Mouse (Mus musculus) layer of hippocampus, postnatal 10 days (tissue): ENCODE measurements around the gene Sema7a. TPM values are rescaled to one million over a fixed set of nuclear protein-coding genes. Genes with fewer than 3 reads are reported as not detected.

Experiments used
- DNase-seq, 2 experiments: peaks; one replicate each; pipeline ENCODE4 v3.0.0; 2021; ENCODE audit warnings: low spot score in 2 of 2
- long read RNA-seq: library from polyadenylated mRNA; stranded (forward); transcript quantifications from one replicate; pipeline ENCODE4 v2.0.0, GENCODE M21; 2023
- total RNA-seq, 2 experiments: library from RNA; stranded (reverse); gene quantifications; 2 replicates each; pipeline ENCODE4 v1.2.3; 2021

Sema7a gene
- total RNA-seq: 100 to 1,000 TPM; 100 to 104 TPM
- long read RNA-seq, partial matches to known transcripts: 0 of 3 reads
- long read RNA-seq, other reads (novel, unspliced or antisense): 2 of 3 reads

- peak; percentile 74 to 84 for DNase-seq
Measured at GRCm38 (mm10) chr9:57939431-57940348, at the start of gene Sema7a. Gene Sema7a, plus strand, starts transcription at chr9:57940112.

DNA sequence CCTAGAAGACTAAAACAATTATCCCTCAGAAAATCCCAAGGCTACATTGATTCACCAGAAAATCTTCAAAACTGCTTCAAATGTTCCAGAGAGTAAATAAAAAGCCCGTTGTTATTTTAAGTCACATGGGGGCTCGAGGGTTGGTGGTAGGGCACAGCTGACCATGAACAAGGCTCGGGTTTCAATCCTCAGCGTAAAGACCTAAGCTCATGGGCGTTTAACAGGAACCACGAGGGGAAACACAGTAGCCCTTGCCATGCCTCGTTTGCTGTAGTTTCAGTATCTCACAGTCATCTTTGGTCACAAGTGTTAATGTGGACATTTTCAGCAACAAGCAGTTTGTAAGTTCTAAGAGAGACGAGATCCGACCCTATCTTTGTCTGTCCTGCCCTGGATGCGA, 39.4 kb upstream of the Sema7a start:
- DNase-seq: no peak

GRCm38 (mm10) chr9:57901197-57901596, 38.7 kb upstream of the Sema7a start:
- DNase-seq: peak; percentile 30 to 33

- DNase-seq: no peak
Measured at GRCm38 (mm10) chr9:57901601-57902000, 38.3 kb upstream of the Sema7a start.

DNA sequence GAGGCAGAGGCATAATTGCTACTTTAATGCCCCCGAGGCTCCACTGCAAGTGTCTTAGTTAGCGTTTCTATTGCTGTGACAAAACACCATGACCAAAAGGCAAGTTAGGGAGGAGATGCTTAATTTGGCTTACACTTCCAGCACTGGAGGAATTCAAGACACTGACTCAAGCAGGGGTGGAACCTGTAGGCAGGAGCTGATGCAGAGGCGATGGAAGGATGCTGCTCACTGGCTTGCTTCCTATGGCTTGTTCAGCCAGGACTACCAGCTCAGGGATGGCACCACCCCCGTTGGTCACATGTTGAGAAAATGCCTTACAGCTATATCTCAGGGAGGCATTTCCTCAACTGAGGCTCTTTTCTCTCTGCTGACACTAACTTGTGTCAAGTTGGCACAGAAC, 37.8 kb upstream of the Sema7a start:
- no peak for DNase-seq

DNA sequence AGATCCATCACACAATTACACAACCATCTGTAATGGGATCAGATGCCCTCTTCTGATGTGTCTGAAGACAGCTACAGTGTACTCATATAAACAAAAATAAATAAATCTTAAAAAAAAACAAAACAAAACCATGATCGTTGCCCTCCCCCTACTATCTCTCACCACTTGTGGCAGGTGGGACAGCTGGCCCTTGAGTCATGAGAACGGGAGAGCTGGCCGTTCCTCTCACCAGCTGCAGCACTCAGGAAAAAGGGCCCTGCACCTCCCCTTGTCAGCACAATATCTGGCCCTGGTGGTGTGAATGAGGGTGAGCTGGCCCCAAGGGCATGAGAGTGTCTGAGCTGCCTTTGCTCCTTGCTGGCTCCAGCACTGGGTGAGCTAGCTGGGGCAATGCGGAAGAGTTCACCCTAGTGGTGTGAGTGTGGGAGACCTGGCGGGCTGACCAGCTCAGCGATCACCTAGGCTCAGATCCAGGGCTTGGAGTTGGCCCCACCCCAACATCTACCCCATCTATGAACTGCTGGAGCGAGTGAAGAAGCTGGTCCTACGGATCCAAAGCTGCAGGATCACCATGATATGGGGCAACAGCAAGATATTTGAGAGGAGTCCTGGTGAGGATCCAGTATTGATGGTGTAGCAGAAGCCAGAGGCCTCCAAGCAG, 36.2 kb upstream of the Sema7a start:
- no peak for DNase-seq

- DNase-seq: no peak
Measured at GRCm38 (mm10) chr9:57904250-57904644, 35.7 kb upstream of the Sema7a start.

- DNase-seq: no peak
Measured at GRCm38 (mm10) chr9:57907206-57907605, 32.7 kb upstream of the Sema7a start.

DNA sequence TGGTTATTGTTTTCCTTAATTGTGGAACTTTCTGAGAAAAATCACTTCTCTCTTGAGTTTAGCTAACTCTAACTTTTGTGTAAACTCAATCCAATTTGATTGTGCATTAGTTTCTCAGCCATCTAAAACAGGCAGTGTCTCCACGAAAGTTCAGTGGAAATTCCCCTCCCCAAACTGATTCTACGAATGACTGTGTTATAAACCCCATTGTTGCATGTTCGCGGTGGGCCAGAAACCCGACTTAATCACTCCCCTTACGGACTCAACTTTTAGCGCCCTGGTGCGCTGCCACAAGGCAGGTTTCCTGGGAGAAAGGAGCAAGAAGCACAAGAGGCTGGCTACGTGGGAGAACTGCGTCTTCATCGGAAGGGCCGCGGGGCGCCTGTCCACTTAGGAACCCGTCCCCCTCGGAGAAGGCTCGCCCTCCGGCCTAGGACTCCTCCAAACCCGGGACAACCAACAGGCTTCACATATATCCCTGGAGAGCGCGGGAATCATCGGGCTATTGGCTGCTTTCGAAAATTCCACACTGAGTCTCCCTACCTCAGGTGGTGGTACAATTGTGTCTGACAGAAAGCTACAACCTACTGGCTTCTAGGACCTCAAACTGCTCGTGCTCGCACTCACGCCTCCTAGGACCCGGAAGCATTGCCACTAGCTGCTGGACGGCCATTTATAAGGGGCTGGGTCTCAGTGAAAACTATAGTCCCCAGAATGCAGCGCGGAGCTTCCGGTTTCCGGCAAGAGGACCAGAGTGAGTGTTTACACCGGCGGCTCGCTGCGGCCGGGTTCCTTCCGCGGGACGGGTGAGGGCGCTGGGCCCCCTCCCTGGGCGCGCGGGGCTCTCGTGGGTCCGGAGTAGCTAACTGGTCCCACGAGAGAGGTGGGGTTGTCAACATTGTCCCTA, 29.4 kb upstream of the Sema7a start, which contains the start of gene Ubl7:
Gene Ubl7 (plus strand): TSS at position 726 of the 907 bp plus-strand sequence.
- DNase-seq: peak; percentile 85 to 89

DNA sequence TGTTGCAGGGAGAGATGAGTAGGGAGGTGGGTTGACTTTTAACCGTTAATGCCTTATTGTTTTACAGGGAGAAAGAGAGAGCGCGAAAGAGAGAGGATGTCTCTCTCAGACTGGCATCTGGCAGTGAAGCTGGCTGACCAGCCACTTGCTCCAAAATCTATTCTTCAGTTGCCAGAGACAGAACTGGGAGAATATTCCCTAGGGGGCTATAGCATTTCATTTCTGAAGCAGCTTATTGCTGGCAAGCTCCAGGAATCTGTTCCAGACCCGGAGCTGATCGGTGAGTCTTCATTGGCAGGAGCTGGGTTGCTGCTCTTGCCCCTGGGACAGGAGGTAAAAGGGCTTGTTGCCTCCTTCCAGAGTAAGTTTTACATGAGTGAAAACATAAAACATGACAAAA, 27.3 kb upstream of the Sema7a start:
- no peak for DNase-seq

- DNase-seq: no peak
Measured at GRCm38 (mm10) chr9:57921491-57922060, 18.3 kb upstream of the Sema7a start.

- DNase-seq: no peak
Measured at GRCm38 (mm10) chr9:57922381-57922780, 17.5 kb upstream of the Sema7a start.

DNA sequence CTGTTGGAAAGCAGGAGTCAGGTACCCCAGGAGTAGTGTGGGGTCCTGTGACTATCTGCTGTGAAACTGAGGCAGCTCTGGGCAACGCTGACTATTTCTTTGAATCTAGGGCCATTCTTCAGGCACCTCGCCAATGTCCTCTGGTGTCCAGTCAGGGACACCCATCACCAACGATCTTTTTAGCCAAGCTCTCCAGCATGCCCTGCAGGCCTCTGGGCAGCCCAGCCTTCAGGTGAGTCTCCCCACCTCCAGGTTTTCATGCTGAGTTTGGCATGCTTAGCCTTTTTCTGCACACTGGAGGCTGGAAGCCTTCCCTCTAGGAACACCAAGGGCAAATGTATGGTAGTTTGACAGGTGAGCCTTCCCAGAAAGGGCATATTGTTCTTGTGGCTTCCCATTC, 16.9 kb upstream of the Sema7a start:
- no peak for DNase-seq

- no peak for DNase-seq
Measured at GRCm38 (mm10) chr9:57931166-57931767, 8.6 kb upstream of the Sema7a start.

DNA sequence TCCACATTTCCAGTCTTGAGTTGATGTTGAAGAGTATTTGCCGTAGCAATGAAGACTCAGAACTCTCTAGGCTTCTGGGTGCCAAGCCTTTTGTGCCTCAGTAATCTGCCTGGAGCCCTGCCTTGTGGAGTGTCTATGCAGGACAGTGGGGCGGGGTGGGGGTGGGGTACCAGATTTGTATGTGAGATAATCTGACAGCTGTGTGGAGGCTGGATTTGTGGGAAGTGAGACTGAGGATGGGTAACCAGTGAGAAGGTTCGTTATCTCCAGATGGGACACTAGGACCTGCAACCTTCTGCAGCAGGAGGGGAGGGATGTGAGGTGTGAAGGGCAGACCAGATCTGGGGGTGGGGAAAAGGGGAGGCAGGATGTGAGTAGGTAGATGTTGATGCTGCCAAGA, 7.7 kb upstream of the Sema7a start:
- peak in 1 of 2 experiments; percentile 10 for DNase-seq

- peak; percentile 67 to 73 for DNase-seq
Measured at GRCm38 (mm10) chr9:57932831-57933602, 6.9 kb upstream of the Sema7a start.

- peak; percentile 92 to 93 for DNase-seq
Measured at GRCm38 (mm10) chr9:57935683-57936437, 4.1 kb upstream of the Sema7a start.

DNA sequence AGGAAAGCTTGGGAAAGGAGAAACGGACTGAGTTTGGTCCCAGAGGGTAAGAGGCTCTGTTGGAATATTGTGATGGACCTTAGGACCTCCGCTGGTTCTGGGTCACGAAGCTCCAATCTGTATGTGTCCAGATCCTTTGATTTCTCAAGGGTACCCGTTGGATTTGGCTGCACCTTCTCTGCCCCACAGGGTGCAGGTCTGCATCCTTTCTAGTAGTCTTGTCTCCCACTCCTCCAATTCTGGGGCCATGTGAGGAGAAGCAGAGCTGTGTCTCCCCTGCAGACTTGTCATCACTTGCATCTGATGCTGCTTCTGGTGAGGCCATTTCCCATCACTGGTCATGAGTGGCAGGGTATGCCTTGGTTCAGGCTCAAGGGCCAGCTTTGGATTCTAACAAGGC, 2.7 kb upstream of the Sema7a start:
- DNase-seq: no peak

- no peak for DNase-seq
Measured at GRCm38 (mm10) chr9:57937651-57938050, 2.3 kb upstream of the Sema7a start.
